Mouse (Mus musculus) liver (tissue): ENCODE data around the gene Prkce.
A peak's percentile ranks its signal among the peaks of the same experiment; 100 is the strongest.

Experiments used
- DNase-seq: peaks from one replicate; pipeline ENCODE4 v3.0.0-alpha.2; 2020; ENCODE audit warnings: mixed read lengths

Prkce gene

GRCm38 (mm10) chr17:86379405-86380137 is 212.0 kb downstream of the Prkce start:
- DNase-seq = no peak

- DNase-seq = no peak
These were observed 213.9 kb downstream of the Prkce start for GRCm38 (mm10) chr17:86381464-86381863.

DNA sequence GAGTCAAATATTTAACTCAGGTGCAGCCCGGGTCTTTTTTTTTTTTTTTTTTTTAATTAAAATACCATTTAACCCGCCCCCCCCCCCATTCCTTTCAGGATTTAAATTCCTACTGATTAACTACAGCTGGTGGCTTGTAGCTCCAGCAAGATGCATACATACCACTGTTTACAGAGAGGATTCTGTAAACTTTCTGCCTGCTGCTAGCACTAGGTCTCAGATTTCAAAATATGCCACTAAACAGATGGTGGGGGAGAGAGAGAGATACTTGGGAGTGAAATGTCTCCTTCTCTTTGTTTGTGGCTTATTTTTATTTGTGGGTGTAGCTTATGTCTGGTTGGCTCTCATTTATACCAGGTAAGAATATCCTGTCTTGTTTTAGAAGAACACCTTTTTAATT is 215.3 kb downstream of the Prkce start:
- DNase-seq = no peak

DNA sequence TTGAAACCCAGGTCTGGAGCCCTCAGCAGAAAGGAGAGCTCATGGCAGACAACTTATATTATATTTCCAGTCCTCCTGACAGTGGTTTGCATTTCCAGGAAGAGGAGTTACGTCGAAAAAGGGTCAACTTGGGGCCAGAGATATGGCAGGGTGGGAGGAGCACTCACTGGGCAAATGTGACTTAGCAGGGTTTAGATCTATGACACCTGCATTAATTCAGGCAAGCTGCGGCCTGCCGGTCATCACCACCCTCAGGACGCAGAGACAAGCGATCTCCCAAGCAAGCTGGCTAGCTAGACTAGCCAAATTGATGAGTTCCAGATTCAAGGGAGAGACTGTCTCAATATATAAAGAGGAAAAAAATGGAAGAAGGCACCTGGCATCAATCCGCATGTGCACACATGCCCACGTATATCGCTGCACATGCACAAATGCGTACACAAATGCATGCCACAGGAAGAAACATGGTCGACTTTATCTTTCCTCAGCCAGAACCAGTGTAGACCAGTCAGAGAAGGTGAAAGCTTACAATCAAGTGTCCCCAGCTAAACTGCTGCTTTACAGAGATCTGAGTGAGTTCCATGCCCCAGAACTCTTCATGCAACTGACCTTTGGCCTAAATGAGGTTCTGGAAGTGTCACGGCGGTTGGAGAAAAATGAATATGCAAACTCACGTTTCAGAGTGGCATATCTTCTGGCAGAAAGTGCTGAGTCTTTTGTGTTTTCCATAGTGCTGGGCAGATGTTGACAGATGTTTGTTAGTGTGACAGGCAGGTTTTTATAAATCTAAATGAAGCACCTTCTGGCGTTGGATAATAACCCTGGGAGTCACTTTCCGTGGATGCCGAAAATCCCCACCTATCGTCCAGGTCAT is 216.4 kb downstream of the Prkce start:
- DNase-seq = no peak

DNA sequence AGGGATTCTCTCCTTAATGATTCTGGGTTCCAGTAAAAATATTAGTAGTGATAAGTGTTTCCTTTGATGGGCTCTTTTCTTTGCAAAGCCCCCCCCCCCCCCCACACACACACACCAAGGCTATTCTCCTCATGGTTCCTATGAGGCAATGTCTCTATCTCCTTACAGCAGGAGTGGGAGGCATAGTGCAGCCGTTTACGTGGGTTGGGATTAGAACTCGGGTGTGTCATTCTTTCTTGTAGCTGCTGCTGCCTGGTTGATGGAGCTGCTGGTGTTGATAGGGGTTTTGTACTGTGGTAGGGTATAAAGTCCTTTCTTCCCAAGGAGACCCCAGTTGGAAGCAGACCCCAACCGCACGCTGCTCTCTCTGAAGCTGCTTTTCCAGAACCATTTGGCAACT is 224.9 kb downstream of the Prkce start:
- DNase-seq = no peak

DNA sequence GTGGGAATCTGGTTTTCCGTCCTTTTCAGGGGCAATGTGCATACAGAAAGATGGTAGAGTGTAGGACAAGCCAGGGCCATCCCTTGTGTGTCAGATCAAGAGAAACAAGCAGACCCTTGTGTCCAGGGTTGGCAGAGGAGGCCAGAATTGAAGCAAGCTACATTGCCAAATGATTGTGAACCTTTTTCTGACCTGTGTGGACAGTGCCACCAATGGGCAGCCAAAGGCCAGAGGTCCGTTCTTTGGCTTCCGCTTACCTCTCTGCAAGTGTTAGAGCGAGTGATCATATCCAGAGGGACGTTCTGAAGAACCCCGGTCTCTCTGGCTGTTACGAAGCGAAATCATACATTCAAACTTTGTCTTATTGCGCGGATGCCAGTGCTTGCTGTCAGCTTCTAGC is 225.6 kb downstream of the Prkce start:
- DNase-seq = no peak

DNA sequence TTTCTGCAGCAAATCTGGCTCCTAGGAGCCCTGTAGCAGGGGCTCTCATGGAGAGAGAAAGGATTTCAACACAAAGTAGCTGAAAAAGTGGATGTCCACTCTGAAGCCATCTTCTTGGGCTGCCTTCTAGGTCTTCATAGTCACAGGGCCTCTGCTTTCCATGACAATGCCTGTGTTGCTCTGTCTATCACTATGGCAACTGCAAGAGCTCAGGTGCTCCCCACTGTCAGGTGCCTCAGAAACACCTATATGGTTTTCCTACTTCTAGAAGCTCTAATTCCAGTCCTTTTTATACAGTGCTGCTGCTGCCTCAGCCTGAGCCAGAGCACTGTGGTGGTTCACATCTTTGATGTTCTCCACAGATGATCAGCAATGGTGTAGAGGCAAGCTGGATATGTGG is 229.5 kb downstream of the Prkce start:
- DNase-seq = no peak

GRCm38 (mm10) chr17:86397647-86398046 is 230.1 kb downstream of the Prkce start:
- DNase-seq = no peak

- DNase-seq = no peak
These were observed 230.6 kb downstream of the Prkce start for GRCm38 (mm10) chr17:86398226-86398625.

GRCm38 (mm10) chr17:86400032-86400431 is 232.4 kb downstream of the Prkce start:
- no peak for DNase-seq

DNA sequence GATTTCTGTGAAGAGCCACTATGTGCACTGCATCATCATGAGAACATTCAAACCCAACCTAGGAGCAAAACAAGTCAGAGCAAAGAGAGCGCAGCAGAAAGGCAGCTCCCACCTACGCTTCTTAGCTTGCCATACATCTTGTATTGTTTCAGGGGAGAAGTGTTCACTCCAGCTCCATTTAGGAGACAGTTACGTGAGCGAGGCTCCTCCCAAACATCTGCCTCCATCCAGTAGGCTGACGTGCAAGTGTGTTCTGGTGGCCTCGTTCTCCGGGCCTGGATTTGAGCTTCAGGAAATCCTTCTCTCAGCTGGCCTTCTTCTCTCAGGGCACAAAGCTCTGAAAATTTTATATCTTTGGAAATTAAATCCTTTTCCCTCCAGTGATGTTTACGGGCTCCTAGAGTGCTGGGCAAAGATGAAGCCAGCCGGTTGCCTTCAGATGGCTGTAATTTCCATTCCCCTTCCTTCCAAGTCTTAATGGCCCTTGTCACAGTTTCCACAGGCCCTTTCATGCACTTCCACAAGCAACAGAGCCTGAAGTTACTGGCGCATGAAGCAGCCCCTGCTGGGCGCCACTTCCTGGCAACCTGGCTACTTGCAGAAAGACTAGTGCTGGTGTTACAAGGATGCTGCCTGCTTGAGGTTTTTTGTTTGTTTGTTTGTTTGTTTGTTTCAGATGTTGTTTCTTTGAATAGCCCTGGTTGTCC is 237.4 kb downstream of the Prkce start:
- no peak for DNase-seq

DNA sequence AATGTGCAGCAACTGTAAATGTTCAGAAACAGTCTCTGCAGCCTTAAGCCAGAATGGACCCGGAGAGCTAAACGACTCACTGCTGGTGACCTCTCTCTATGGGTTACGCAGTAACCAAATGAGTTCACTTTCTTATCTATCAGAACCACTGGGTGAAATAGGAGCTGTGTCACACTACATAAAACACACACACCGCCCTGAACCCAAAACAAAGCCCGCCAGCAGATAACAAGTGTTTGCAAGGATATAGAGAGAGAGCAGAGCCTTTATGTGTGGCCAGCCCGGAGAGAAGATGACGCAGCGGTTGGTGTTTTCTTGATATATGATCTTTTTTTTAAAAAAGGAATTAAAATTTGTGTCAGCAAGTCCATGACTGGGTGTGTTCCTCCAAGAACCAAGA is 238.1 kb downstream of the Prkce start:
- DNase-seq = peak; percentile 42

DNA sequence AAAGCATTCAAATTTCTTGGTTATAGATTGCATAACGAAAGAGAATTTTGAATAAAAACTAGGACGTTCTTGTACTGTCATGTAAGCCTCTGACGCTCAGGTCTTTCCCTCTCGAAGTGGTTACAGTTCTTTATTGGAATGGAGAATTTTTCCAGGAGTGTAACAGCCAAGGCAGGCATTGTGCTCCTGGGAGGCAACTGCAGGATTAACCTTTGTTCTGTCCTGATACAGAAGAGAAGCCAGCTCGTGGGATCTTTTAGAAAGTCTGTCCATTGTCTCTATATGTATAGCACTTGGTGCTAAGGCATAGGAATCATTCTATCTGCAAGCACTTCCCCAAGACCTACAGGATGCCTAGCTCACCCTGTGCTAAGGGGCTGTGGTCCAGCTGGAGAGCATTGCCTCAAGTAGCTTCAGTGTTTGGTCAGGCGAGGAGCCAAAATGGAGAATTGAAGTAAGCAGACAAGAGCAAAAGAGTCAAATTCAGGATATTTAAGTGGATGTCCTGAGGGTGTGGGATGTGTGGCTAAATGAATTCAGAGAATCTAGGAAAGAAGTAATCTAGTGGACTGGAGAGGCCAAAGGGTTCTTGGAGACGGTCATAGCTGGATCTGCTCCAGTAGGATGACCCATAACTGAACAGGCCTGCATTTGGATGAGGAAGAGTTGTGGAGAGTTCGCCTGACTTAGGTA is 240.5 kb downstream of the Prkce start:
- DNase-seq = no peak

GRCm38 (mm10) chr17:86408614-86409006 is 241.0 kb downstream of the Prkce start:
- DNase-seq = no peak

GRCm38 (mm10) chr17:86409485-86409884 is 241.9 kb downstream of the Prkce start:
- DNase-seq = no peak

- no peak for DNase-seq
These were observed 242.9 kb downstream of the Prkce start for GRCm38 (mm10) chr17:86410496-86410895.

- DNase-seq = no peak
These were observed 244.6 kb downstream of the Prkce start for GRCm38 (mm10) chr17:86412141-86412540.

GRCm38 (mm10) chr17:86414608-86415007 is 247.0 kb downstream of the Prkce start:
- no peak for DNase-seq

DNA sequence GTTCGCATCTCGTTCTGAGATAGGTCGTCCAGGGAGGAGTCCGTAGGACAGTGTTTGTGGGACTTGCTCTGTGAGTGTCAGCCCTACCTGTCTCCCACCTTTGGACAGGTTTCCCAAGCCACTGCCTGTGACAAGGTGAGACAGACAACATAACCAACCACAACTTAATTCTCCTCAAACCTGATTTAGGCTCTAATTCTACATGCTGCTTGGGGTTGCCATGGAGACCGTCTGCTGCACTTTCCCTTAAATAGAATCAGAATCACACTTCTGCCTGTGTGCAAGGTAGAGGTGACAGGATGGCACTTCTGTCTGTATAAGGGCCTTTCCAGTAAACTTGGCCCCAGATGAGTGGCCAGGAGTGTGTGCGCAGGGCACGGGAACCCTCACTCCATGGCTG is 248.4 kb downstream of the Prkce start:
- no peak for DNase-seq

GRCm38 (mm10) chr17:86418334-86418733 is 250.7 kb downstream of the Prkce start:
- no peak for DNase-seq

DNA sequence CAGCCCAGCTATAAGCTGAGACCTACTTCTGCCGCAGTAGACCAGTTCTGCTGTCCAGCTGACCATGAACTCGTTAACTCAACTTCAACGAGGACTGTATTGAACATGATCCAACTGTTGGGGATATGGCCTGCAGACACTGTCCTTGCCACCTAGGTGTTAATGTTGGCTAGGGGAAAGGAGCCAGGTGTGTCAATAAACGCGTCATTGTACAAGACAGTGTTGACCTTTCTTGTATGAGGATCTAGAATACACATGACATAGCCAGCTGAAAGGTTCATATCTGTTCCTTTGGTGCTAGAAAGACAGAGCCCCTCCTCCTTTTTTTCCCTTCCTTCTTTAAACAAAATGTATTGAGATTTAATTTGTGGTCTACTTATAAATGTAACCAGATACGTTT is 251.6 kb downstream of the Prkce start:
- DNase-seq = no peak

GRCm38 (mm10) chr17:86420646-86421338 is 253.2 kb downstream of the Prkce start:
- DNase-seq = no peak
